ENCODE assay signal across 25 mouse cellular contexts in the genomic region with DNA sequence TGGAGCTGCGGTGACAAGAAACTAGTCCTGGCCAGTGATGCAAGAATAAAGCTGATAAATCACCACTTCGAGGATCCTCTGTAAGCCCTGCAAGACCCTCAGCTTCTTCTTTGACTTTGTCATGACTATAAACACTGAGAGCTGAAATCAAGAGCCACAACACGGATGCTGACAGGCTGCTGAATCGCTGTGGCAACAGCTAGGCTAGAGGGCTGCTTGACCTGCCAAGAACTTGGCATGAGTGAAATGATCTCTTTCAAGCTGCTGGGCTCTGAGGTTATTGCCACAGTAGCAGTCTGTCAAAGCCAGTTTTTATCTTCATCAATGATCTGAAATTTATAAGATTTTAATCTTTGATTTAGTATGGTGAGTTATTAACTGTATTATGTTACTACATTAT.
DNase-seq lines count a peak whose midpoint lies in the region; ATAC-seq and TF ChIP-seq lines count a peak whose summit lies in the region.
"Had no signal": no experiment of that assay in that cellular context is flagged by ENCODE, and none has a peak within 500 bp of the region (broad histone marks: within the 10 kb centered on the region; RNA-seq: fewer than 3 reads in every experiment).

No protein-coding gene starts in this region.

- H3K4me2 ChIP-seq in kidney, embryonic 16.5 days (replicated peaks; ENCODE audit: low read depth, low read length), result no peak overlapping the region
- H3K4me2 ChIP-seq: embryonic facial prominence, embryonic 15.5 days; forebrain, embryonic 15.5 days; heart, embryonic 15.5 days; liver, embryonic 13.5 days; midbrain, embryonic 13.5 days; neural tube, embryonic 12.5 days had no signal

- H3K9me3 ChIP-seq in kidney, embryonic 16.5 days (ENCODE audit: low read length), result no peaks in the 10 kb centered on the region
- H3K9me3 ChIP-seq: embryonic facial prominence, embryonic 15.5 days; forebrain, embryonic 15.5 days; heart, embryonic 15.5 days; liver, embryonic 13.5 days; midbrain, embryonic 13.5 days; neural tube, embryonic 12.5 days had no signal

- H3K4me1 ChIP-seq in kidney, embryonic 16.5 days (ENCODE audit: insufficient read depth, low read length), result no peaks in the 10 kb centered on the region
- H3K4me1 ChIP-seq: embryonic facial prominence, embryonic 15.5 days; forebrain, embryonic 15.5 days; heart, embryonic 15.5 days; liver, embryonic 13.5 days; midbrain, embryonic 13.5 days; neural tube, embryonic 12.5 days had no signal

- no peak for TF ChIP-seq POLR2A in brain, embryonic 14.5 days (IDR thresholded peaks at IDR 0.05; ENCODE audit: borderline replicate concordance, extremely low read depth, insufficient read depth, insufficient read length, poor library complexity, severe bottlenecking)

- H3K27ac ChIP-seq in layer of hippocampus, adult 2 months, result 0 out of 2 replicates have a peak overlapping the region, but pooled peaks have one; percentile 18
- no peak overlapping the region for H3K27ac ChIP-seq in kidney, embryonic 16.5 days (ENCODE audit: low read length)
- H3K27ac ChIP-seq: embryonic facial prominence, embryonic 15.5 days; forebrain, embryonic 15.5 days; heart, embryonic 15.5 days; kidney, postnatal 0 days; liver, embryonic 13.5 days; midbrain, embryonic 13.5 days; neural tube, embryonic 12.5 days had no signal

- no peaks in the 10 kb centered on the region for H3K27me3 ChIP-seq in kidney, embryonic 16.5 days (ENCODE audit: insufficient read depth, low read length)
- H3K27me3 ChIP-seq: CH12.LX; embryonic facial prominence, embryonic 15.5 days; forebrain, embryonic 15.5 days; heart, embryonic 15.5 days; liver, embryonic 13.5 days; midbrain, embryonic 13.5 days; neural tube, embryonic 12.5 days; Patski had no signal

- WGBS in kidney, embryonic 16.5 days, result 58% methylated on average over 4 of the region's 4 CpGs

- no peak for DNase-seq in layer of hippocampus, adult 2 months (ENCODE audit: low spot score in 2 of 2)
- DNase-seq in layer of hippocampus, adult 9-11 months, result no peak
- peak; percentile 17 for DNase-seq in brain, embryonic 14.5 days (ENCODE audit: low read depth)
- peak; percentile 51 to 70 for DNase-seq in cerebellum, adult 18-20 months
- peak; percentile 66 to 74 for DNase-seq in cerebellum, postnatal 14 days
- DNase-seq in layer of hippocampus, postnatal 36 days, result no peak
- DNase-seq: adrenal gland, adult 8-10 months; B cell, adult 2 months; gastrocnemius, postnatal 36 days; heart, postnatal 36 days; kidney, adult 18-20 months; liver, embryonic 13.5 days; lung, adult 2 months; lung, postnatal 14 days had no signal

- no peak overlapping the region for H3K4me3 ChIP-seq in layer of hippocampus, adult 2 months
- no peak overlapping the region for H3K4me3 ChIP-seq in kidney, embryonic 16.5 days (ENCODE audit: low read length)
- H3K4me3 ChIP-seq: embryonic facial prominence, embryonic 15.5 days; forebrain, embryonic 15.5 days; heart, embryonic 15.5 days; liver, embryonic 13.5 days; midbrain, embryonic 13.5 days; neural tube, embryonic 12.5 days had no signal

- H3K36me3 ChIP-seq in kidney, embryonic 16.5 days (ENCODE audit: insufficient read depth, low read length), result no peaks in the 10 kb centered on the region
- H3K36me3 ChIP-seq: embryonic facial prominence, embryonic 15.5 days; forebrain, embryonic 15.5 days; G1E; heart, embryonic 15.5 days; liver, embryonic 13.5 days; midbrain, embryonic 13.5 days; neural tube, embryonic 12.5 days had no signal

- TF ChIP-seq CTCF in layer of hippocampus, adult 2 months (conservative IDR thresholded peaks at IDR 0.05), result no peak
- TF ChIP-seq CTCF in brain, embryonic 14.5 days (IDR thresholded peaks at IDR 0.05; ENCODE audit: borderline replicate concordance, extremely low read depth, insufficient read depth, insufficient read length), result no peak

- no peak overlapping the region for H3K9ac ChIP-seq in kidney, embryonic 16.5 days (replicated peaks; ENCODE audit: low read length)
- H3K9ac ChIP-seq: embryonic facial prominence, embryonic 15.5 days; forebrain, embryonic 15.5 days; heart, embryonic 15.5 days; liver, embryonic 13.5 days; midbrain, embryonic 13.5 days; neural tube, embryonic 12.5 days had no signal

- ATAC-seq in kidney, embryonic 16.5 days (ENCODE audit: low FRiP score, low TSS enrichment), result no peak
- ATAC-seq in megakaryocyte progenitor cell, adult 5-6 weeks (replicated peaks; ENCODE audit: poor library complexity), result no peak
- ATAC-seq: forebrain, embryonic 15.5 days; midbrain, embryonic 13.5 days; Patski had no signal

Comparison
In these comparisons a context has a peak if more than half of its experiments do, and no peak if none do; other contexts are left out.
1. DNase-seq: peak in brain, embryonic 14.5 days (single experiment), cerebellum, adult 18-20 months (2 of 2) and cerebellum, postnatal 14 days (2 of 2); none in layer of hippocampus, adult 2 months (0 of 2), layer of hippocampus, adult 9-11 months (single experiment) and layer of hippocampus, postnatal 36 days (0 of 2).